Mouse (Mus musculus): ENCODE measurements around the gene Mamdc2. TPM values are rescaled to one million over a fixed set of nuclear protein-coding genes. Genes with fewer than 3 reads are reported as not detected.

Gene Mamdc2
- polyA plus RNA-seq, 1 experiment from 2014 or later, result 1.2 TPM

Other genes with a start within 250 kb of the Mamdc2 start
- 24.6 and 27.5 TPM in 2 replicates for gene Smc5, start 174.5 kb downstream of the Mamdc2 start, polyA plus RNA-seq (2015; fragmentation: Nextera tagmentation; extraction: Ambion mirVana)
- 1.4 and 1.7 TPM in 2 replicates for gene 1700028P14Rik, start 204.4 kb upstream of the Mamdc2 start, polyA plus RNA-seq (2015; fragmentation: Nextera tagmentation; extraction: Ambion mirVana)
- 4.6 and 5.0 TPM in 2 replicates for gene Ptar1, start 239.0 kb upstream of the Mamdc2 start, polyA plus RNA-seq (2015; fragmentation: Nextera tagmentation; extraction: Ambion mirVana)

Data from neural tube, embryonic 15.5 days (tissue).